Mouse (Mus musculus): ENCODE results near the gene Gm9964.

DNA sequence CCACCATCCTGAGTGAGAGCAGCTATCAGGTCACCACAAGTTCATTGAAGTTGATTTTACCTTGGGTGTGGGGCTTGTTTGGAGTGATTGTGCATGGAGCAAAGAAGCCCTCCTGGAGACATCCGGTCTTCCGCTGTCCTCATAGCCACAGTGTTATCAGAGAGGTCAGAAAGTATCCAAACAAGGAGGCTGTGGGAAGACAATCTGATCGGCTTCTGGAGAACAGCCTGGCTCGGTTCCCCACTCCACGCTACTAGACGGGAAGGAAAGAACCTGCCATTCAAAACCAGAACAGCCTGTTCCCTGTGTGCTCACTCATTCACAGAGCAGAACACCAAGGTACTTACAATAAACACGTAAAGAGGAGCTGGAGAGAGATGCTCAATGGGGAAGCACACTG lies 23.1 kb upstream of the Gm9964 start:
- TF ChIP-seq GATA1 (IDR thresholded peaks at IDR 0.05; ENCODE audit: borderline replicate concordance, low read length) = no peak
- no peak for TF ChIP-seq FLI1 (IDR thresholded peaks at IDR 0.05; ENCODE audit: low read length)

Data from megakaryocyte, embryonic 14.5 days (primary cell).